Mouse (Mus musculus): ENCODE data around the gene Mcts1. TPM values are rescaled to one million over a fixed set of nuclear protein-coding genes. Genes with fewer than 3 reads are reported as not detected.

The Mcts1 gene
- 10 to 100 TPM; 74.0 to 83.0 TPM for total RNA-seq (2021)
- long read RNA-seq, experiment 1, transcript Mcts1-201 (6 exons, 783 nt), result major isoform, 7 of 13 reads
- long read RNA-seq, experiment 1, partial matches to known transcripts, result 1 of 13 reads
- long read RNA-seq, experiment 1, other reads (novel, unspliced or antisense), result 4 of 13 reads
- long read RNA-seq, experiment 2, transcript Mcts1-201 (6 exons, 783 nt), result major isoform, 30 of 40 reads
- long read RNA-seq, experiment 2, partial matches to known transcripts, result 3 of 40 reads
- long read RNA-seq, experiment 2, other reads (novel, unspliced or antisense), result 7 of 40 reads

DNA sequence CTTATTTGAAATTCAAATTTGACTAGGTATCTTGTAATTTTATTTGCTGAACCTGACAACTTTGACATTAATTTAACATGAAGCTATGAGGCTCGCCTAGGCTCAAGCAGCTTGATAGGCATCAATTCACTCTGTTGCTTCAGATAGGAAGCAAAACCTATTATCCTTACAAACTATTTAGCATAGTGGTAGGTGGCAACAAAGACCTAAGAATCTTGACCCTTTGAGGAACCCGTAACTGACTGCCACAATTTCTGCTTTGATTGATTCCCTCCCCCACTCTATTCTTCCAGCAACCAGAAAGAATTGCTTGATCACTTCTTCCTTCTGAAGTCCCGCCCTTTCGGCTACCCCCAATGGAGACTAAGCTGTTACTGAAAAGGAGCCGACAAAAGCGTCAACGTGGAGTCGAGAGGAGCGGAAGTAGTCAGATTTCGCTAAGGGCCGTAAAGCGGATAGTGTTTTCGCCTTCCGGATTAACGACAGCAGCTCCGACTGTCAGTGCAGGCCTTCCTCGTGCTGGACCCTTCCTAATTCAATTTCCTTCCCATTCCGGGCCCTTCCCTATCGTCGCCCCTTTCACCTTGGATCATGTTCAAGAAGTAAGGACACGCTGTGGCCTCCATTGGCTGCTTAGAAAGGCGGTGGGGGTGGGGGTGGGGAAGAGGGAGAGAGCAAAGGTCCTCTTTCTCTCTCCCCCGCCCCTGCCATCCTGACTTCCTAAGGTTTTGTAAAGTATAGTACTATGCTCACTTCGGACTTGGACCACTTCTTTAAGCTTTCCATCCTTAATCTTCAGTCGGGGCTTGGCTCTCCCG is at the start of gene Mcts1:
Gene Mcts1, plus strand, starts transcription at position 402 of the 818 bp plus-strand sequence.
- peak; percentile 39 to 40 for DNase-seq (ENCODE audit: low spot score in 2 of 2)

DNA sequence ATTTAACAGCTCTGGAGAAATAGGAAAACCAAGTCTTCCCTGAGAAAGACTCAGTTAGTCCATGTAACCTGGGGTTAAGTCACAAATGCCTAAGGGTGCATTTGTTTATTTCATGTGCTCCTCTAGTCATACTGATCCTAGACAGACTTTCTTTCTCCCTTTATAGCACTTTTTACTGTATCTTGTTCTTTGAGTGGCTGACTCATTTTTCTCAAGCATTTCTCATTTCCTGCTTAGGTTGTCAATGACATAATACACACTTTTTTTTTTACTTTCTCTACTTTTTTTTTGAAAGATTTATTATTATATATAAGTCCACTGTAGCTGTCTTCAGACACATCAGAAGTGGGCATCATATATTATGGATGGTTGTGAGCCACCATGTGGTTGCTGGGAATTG is 47.1 kb upstream of the Mcts1 start:
- no peak for DNase-seq (ENCODE audit: low spot score in 2 of 2)

- peak; percentile 12 to 21 for DNase-seq (ENCODE audit: low spot score in 2 of 2)
Observed at GRCm38 (mm10) chrX:38563941-38564541, 36.3 kb upstream of the Mcts1 start.

DNA sequence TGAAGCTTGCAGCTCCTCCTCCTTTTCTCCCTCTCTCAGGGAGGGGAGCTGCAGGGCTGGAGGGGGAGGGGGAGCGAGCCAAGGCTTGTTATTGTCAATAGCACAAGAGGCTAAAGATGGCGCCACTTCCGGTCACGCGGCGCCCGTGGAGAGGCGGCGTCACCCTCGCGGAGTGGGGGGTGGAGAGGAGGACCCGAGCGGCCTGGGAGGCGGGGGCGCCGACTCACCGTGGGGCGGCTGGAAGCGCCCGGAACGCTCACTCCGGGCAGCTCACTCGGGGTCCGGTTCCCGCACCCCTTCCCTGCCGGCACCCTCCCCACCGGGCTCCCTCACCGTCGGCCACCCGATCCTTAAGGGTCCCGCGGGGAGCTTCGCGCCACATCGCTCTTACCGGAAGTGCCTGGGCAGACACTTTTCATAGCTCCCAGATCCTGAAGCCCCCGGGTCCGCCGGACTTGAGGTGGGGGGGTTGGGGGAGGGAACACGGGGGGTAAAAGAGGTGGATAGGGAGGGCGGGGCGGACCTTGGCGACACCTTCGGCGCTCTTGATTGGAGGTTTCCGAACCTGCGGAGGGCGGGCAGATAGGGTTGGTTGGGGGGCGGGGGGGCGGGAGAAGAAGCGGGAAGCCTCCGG is 35.7 kb upstream of the Mcts1 start:
- DNase-seq (ENCODE audit: low spot score in 2 of 2), result peak; percentile 76 to 78

- no peak for DNase-seq (ENCODE audit: low spot score in 2 of 2)
Observed at GRCm38 (mm10) chrX:38565176-38565542, 35.2 kb upstream of the Mcts1 start.

DNA sequence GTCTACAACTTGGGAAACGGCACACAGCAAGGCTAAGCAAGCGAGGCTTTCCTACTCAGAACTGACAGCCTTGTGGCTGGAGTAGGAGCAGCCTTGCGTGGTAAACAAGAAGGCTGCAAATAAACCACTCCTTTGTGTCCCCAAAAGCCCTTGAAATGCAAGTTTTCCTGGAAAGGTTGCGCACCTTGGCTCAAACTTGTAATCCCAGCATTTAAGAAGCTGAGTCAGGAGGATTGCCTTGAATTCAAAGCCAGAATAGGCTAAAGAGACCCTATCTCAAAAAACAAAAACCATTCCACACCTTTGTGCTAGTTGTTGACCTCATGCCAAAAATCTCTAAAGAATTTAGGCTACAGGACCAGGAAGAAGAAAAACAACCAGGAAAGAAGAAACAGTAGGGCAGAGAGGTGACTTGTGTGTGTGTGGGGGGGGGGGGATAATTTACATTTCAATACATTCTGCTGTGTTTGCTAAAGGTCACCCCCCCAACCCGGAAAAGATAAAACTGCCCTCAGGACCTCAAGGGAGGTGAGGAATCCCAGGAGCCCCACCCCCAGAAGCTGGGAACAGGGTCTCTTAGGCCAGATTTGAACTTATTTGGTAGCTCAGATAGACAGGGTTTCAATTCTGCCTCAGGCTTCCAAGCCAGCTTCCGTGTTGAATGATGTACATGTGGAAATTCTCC is 33.7 kb upstream of the Mcts1 start:
- no peak for DNase-seq (ENCODE audit: low spot score in 2 of 2)

DNA sequence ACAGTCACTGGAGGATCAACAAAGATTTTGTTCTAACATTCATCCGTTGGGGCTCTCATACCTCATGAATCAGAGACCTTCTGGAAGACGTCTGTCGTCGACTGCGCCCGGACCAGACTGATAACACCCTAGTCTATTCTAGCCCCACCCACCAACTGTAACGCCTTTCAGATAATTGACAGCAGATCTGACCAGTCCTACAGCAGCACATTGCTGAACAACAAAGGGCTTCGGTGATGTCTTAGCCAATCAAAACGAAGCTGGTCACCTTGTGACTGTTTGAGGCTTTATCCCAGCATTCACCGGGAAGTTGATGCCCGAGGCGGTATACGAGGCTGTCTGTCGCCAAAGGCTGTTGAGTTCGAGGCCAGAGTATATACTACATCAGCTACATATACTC is 24.3 kb upstream of the Mcts1 start, which contains the start of gene Cul4b:
Gene Cul4b, minus strand, starts transcription at position 119 of the 400 bp plus-strand sequence.
- no peak for DNase-seq (ENCODE audit: low spot score in 2 of 2)

- no peak for DNase-seq (ENCODE audit: low spot score in 2 of 2)
Observed at GRCm38 (mm10) chrX:38581140-38581539, 19.2 kb upstream of the Mcts1 start.

DNA sequence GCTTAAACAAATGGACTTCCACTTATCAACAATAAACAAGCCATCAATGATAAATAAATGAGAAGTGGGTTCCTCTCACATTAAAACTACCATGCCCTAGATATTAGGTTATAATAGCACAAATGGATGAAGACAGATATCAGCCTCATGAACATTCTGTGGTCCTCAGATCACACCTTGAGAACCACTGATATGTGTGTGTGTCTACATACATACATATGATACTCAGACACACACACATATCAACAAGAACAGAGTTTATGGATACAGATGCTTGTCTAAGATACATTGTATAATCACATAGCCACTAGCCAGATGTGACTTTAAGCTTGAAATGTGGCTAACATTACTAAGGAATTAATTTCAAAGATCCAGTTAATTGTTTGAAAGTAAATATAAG is 17.1 kb upstream of the Mcts1 start:
- DNase-seq (ENCODE audit: low spot score in 2 of 2), result no peak

DNA sequence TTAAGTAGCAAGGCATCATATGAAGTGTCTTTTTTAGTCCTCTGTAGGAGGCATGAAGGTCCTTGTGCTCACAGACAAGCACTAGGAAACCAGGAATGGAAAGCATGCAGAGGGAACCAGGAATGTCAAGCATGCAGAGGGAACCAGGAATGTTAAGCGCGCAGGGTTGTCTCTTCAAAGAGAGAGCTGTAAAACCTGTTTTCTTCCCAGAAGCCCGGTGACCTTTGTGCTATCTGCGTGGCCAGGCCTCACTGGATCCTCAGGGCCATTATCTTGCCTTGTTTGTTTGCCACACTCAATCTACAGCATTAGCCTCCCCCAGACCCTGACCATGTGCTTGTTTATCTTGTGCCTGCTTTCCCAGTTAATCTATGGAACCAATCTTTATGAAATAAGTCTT is 10.6 kb upstream of the Mcts1 start:
- DNase-seq (ENCODE audit: low spot score in 2 of 2), result no peak

DNA sequence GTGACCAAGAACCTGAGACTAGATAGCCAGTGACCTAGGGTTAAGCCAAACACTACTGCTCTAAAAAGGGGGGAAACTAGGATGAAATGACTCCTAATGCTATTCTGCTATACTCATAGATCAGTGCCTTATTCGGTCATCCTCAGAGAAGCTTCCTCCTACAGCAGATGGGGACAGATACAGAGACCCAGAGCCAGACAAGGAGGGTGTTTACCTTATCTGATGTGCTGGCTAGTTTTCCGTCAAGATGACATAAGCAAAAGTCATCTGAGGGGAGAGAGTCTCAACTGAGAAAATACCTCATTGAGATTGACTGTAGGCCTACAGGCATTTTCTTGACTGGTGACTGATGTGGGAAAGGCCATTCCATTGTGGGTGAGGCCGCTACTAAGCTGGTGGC is 8.6 kb upstream of the Mcts1 start:
- no peak for DNase-seq (ENCODE audit: low spot score in 2 of 2)

DNA sequence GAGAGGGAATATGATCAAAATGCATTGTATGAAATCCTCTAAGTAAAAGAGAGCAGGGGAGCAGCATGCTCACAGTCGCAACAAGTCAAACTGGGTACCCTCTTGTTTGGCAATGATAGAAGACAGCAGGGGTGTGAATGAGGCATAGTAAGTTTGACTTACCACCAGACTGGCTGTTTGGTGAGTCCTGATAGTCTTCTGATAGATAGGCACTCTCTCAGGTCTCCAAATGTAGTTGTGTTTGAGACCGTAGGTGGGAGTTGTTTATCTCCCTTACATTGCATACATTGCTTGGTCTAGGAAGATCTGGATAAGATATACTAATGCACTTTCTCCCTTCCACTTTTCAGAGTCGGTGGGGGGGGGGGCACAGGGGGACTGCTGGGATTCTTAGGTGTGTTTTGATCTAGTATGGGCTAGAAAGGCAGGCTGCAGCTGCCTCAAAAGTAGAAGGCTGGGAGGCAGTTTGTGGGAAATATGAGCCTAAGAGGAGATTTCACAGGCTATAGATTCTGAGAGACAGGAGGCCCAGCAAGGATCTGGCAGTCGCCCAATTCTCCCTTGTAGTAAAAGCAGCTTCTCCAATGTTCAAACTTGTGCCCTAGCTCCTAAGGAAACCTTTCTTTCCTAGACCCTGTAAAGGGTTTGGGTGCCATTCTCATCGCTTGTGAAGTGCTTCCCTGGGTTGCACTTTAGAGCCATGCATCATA is 7.0 kb upstream of the Mcts1 start:
- DNase-seq (ENCODE audit: low spot score in 2 of 2), result no peak

GRCm38 (mm10) chrX:38600995-38601369 is 604 bp downstream of the Mcts1 start:
- peak; percentile 6 to 17 for DNase-seq (ENCODE audit: low spot score in 2 of 2)

DNA sequence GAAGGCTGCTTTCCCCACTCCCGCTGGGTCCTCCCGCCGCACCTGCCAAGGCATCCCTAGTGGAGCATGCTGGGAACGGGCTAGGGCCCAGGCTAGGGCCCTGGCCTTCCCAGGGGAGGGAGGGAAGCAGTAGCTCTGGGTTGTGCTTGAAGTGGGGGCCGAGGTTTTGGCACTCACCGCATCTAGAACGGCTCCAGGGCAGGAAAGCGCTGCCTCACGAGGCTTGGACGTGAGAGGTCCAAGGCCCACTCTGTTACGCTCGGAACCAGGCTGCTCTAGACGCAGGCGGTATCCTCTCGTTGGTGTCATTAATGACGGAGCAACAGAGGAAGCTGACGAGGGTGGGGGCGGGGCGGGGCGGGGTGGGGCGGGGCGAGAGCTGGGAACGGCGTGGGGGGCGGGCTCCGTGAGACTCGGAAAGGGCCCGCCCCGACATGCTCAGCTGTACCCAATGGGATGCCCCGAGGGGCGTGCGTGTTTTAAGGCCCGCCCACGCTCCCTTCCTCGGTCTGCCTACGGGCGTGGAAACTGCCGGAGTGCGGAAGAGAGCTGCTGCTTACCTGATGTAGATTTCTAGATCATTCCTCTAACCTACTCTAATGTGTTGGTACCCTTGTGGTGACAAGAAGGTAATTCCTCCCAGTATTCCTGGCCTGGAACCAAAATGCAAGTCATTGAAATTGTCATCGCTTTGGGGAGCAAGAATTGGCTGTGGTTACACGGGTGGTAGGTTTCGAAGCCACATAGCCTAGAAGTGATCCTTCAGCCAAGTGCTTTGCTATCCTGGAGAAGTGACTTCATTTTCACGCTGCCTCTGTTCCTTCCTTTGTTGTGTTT is 34.6 kb downstream of the Mcts1 start, which contains the start of gene C1galt1c1:
Gene C1galt1c1, minus strand, starts transcription at position 287 of the 837 bp plus-strand sequence.
- peak; percentile 72 to 79 for DNase-seq (ENCODE audit: low spot score in 2 of 2)

DNA sequence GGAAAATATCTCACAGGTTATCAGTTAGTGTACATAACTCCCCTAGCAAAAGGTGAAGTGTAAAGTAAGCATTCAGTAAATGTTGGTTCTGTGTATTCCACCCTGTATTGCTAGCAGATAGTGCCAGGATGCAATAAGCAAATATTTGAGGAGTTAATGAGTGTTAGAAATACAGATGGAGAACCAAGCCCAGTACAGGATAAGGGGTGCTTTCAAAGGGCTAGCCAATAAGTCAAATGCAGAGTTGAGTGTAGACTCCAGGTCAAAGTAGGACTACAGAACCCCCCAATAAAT is 35.2 kb downstream of the Mcts1 start:
- DNase-seq (ENCODE audit: low spot score in 2 of 2), result no peak

DNA sequence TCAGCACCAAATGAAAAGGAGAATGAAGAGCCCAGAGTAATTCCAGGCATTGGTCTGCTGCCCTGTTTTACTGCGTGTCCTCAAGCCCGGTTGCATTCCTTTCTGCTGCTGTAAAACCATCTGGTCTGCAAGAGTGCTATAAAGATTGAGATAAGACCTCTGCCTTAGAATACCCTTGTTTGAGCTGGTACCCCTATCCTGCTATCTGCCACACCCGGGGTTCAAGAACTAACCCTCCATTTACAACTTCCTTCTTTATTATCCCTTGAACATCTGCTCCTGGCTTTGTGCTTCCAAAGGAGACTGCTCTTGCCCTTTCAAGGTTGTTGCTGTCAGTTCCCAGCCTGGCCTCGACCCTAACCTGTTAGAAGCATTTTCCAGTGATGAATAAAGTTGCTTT is 41.1 kb downstream of the Mcts1 start:
- DNase-seq (ENCODE audit: low spot score in 2 of 2), result no peak

DNA sequence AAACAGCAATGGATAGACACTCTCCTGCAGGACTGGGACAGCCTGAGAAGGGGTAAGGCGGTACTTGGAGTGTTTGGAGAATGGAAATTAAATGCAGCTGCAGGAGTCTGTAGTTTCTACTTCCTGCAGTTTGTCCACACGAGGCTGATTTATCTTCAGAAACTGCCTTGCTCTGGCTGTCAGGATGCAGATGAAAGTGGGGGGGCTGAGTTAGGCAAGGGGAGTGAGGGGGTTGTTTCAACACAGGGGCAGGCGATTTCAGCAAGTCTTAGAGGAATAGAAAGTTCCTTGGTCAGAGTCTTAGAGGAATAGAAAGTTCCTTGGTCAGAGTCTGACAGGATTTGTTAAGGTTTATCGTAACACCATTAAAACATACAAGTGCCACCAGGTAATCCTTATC is 41.8 kb downstream of the Mcts1 start:
- no peak for DNase-seq (ENCODE audit: low spot score in 2 of 2)

DNA sequence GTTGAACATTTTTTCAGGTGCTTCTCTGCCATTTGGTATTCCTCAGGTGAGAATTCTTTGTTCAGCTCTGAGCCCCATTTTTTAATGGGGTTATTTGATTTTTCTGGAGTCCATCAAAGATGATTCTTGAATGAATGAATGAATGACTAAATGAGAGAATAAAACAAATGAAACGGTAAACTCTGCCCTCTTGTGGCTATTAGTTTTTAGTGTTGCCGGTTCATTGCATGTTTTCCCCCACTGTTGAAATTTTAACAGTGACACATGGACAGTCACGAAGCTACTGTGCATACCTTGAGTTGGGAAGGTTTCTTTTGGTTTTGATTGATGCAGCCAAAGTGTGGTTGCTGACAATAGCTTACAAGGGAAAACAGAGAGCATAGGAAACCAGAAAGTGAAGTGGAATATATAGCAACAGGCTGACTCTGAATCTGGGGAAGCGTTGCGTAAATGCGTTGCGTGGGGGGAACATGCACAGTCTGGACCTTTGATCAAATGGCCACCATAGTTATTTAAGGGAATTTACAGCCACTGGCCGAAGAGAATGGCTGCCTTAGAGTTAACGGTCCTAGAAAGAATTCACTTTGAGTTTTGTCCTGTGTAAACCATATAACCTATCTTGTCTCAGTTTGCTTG is 50.1 kb downstream of the Mcts1 start:
- no peak for DNase-seq (ENCODE audit: low spot score in 2 of 2)

DNA sequence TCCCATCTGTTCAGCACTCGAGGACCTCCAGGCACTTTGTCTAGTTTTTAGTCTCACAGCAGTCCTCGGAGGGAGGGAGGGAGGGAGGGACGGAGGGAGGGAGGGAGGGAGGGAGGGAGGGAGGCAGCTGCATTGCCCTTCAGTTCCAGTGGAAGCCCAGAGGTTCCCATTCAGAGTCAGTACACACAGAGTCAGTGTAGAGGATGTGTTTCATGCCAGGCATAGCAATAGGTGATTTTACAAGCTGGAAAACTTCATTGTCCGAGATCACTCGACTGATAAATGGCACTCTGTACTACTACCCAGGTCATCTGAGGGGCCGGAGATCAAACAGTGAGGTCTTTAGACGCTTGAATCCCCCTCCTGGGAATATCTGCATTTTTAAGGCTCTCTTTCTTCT is 50.8 kb downstream of the Mcts1 start:
- no peak for DNase-seq (ENCODE audit: low spot score in 2 of 2)
